Mouse (Mus musculus): ENCODE measurements around the gene BC067074. TPM values are rescaled to one million over a fixed set of nuclear protein-coding genes. Genes with fewer than 3 reads are reported as not detected.

BC067074 gene
- polyA plus RNA-seq, 1 experiment from 2014 or later = 0.89 TPM

GRCm38 (mm10) chr13:113341161-113341560 is 48.2 kb downstream of the BC067074 start:
- H3K4me2 ChIP-seq (replicated peaks; ENCODE audit: low read depth) = no peak overlapping the region
- H3K9me3 ChIP-seq (ENCODE audit: control insufficient read depth, low read length) = no peaks in the 10 kb centered on the region
- no peak overlapping the region for H3K27ac ChIP-seq (replicated peaks)
- no peaks in the 10 kb centered on the region for H3K36me3 ChIP-seq (ENCODE audit: control insufficient read depth, insufficient read depth, low read length)
- H3K9ac ChIP-seq (ENCODE audit: low read length) = no peak overlapping the region
- no peak for ATAC-seq (ENCODE audit: low FRiP score, low TSS enrichment)
- no peaks in the 10 kb centered on the region for H3K4me1 ChIP-seq (replicated peaks; ENCODE audit: control insufficient read depth, insufficient read depth)
- TF ChIP-seq EP300 (optimal IDR thresholded peaks at IDR 0.05) (no peak), CTCF (IDR thresholded peaks at IDR 0.05; ENCODE audit: low read depth) (no peak)
- no peak for DNase-seq (ENCODE audit: low spot score)
- no peaks in the 10 kb centered on the region for H3K27me3 ChIP-seq (ENCODE audit: control insufficient read depth, insufficient read depth, low read length)
- H3K4me3 ChIP-seq (ENCODE audit: low read depth, low read length) = no peak overlapping the region

GRCm38 (mm10) chr13:113342355-113342919 is 49.5 kb downstream of the BC067074 start:
- ATAC-seq (ENCODE audit: low FRiP score, low TSS enrichment) = no peak

GRCm38 (mm10) chr13:113350743-113351430 is 57.9 kb downstream of the BC067074 start:
- no peak overlapping the region for H3K27ac ChIP-seq (replicated peaks)
- 0 out of 2 replicates have a peak, but pooled peaks cover 3% of the 10 kb centered on the region for H3K4me1 ChIP-seq (replicated peaks; ENCODE audit: control insufficient read depth, insufficient read depth)
- H3K27me3 ChIP-seq (ENCODE audit: control insufficient read depth, insufficient read depth, low read length) = no peaks in the 10 kb centered on the region
- no peak overlapping the region for H3K4me2 ChIP-seq (replicated peaks; ENCODE audit: low read depth)
- no peak overlapping the region for H3K4me3 ChIP-seq (ENCODE audit: low read depth, low read length)
- H3K9me3 ChIP-seq (ENCODE audit: control insufficient read depth, low read length) = no peaks in the 10 kb centered on the region
- ATAC-seq (ENCODE audit: low FRiP score, low TSS enrichment) (no peak), DNase-seq (ENCODE audit: low spot score) (no peak)
- no peaks in the 10 kb centered on the region for H3K36me3 ChIP-seq (ENCODE audit: control insufficient read depth, insufficient read depth, low read length)
- H3K9ac ChIP-seq (ENCODE audit: low read length) = no peak overlapping the region
- 43% methylated on average over 11 of the region's 11 CpGs for WGBS
- TF ChIP-seq EP300 (optimal IDR thresholded peaks at IDR 0.05) (no peak), CTCF (IDR thresholded peaks at IDR 0.05; ENCODE audit: low read depth) (no peak)

More at GRCm38 (mm10) chr13:113342355-113342919, 49.5 kb downstream of the BC067074 start:
- Histone ChIP-seq H3K4me3 (ENCODE audit: low read depth, low read length) (no peak overlapping the region), H3K9ac (ENCODE audit: low read length) (no peak overlapping the region), H3K4me1 (replicated peaks; ENCODE audit: control insufficient read depth, insufficient read depth) (no peaks in the 10 kb centered on the region), H3K27me3 (ENCODE audit: control insufficient read depth, insufficient read depth, low read length) (no peaks in the 10 kb centered on the region), H3K36me3 (ENCODE audit: control insufficient read depth, insufficient read depth, low read length) (no peaks in the 10 kb centered on the region), H3K9me3 (ENCODE audit: control insufficient read depth, low read length) (no peaks in the 10 kb centered on the region), H3K27ac (replicated peaks) (no peak overlapping the region), H3K4me2 (replicated peaks; ENCODE audit: low read depth) (no peak overlapping the region)
- 63% methylated on average over 10 of the region's 10 CpGs for WGBS
- DNase-seq (ENCODE audit: low spot score) = no peak
- TF ChIP-seq CTCF (IDR thresholded peaks at IDR 0.05; ENCODE audit: low read depth) = no peak
- no peak for TF ChIP-seq EP300 (optimal IDR thresholded peaks at IDR 0.05)

- 55% methylated on average over 3 of the region's 3 CpGs for WGBS
- peak; percentile 65 for DNase-seq (ENCODE audit: low spot score)
- Histone ChIP-seq H3K4me2 (replicated peaks; ENCODE audit: low read depth) (no peak overlapping the region), H3K4me1 (replicated peaks; ENCODE audit: control insufficient read depth, insufficient read depth) (0 out of 2 replicates have a peak, but pooled peaks cover 3% of the 10 kb centered on the region), H3K27ac (replicated peaks) (peak overlapping the region; percentile 78), H3K9ac (ENCODE audit: low read length) (no peak overlapping the region), H3K9me3 (ENCODE audit: control insufficient read depth, low read length) (no peaks in the 10 kb centered on the region), H3K36me3 (ENCODE audit: control insufficient read depth, insufficient read depth, low read length) (no peaks in the 10 kb centered on the region), H3K27me3 (ENCODE audit: control insufficient read depth, insufficient read depth, low read length) (no peaks in the 10 kb centered on the region), H3K4me3 (ENCODE audit: low read depth, low read length) (no peak overlapping the region)
- peak; percentile 89 for ATAC-seq (ENCODE audit: low FRiP score, low TSS enrichment)
- TF ChIP-seq EP300 (optimal IDR thresholded peaks at IDR 0.05) (no peak), CTCF (IDR thresholded peaks at IDR 0.05; ENCODE audit: low read depth) (no peak)
Measured at GRCm38 (mm10) chr13:113353546-113353945, 60.6 kb downstream of the BC067074 start.

GRCm38 (mm10) chr13:113353955-113354354 is 61.0 kb downstream of the BC067074 start:
- Histone ChIP-seq H3K4me2 (replicated peaks; ENCODE audit: low read depth) (no peak overlapping the region), H3K4me1 (replicated peaks; ENCODE audit: control insufficient read depth, insufficient read depth) (0 out of 2 replicates have a peak, but pooled peaks cover 3% of the 10 kb centered on the region), H3K36me3 (ENCODE audit: control insufficient read depth, insufficient read depth, low read length) (no peaks in the 10 kb centered on the region), H3K9me3 (ENCODE audit: control insufficient read depth, low read length) (no peaks in the 10 kb centered on the region), H3K4me3 (ENCODE audit: low read depth, low read length) (no peak overlapping the region), H3K27ac (replicated peaks) (no peak overlapping the region; the same call in 1 of the 2 replicates), H3K9ac (ENCODE audit: low read length) (no peak overlapping the region), H3K27me3 (ENCODE audit: control insufficient read depth, insufficient read depth, low read length) (no peaks in the 10 kb centered on the region)
- ATAC-seq (ENCODE audit: low FRiP score, low TSS enrichment) (peak; percentile 92), DNase-seq (ENCODE audit: low spot score) (peak; percentile 62)
- 53% methylated on average over 4 of the region's 4 CpGs for WGBS
- TF ChIP-seq CTCF (IDR thresholded peaks at IDR 0.05; ENCODE audit: low read depth) = peak; percentile 24; the same call in 1 of the 2 replicates
- no peak for TF ChIP-seq EP300 (optimal IDR thresholded peaks at IDR 0.05)

DNA sequence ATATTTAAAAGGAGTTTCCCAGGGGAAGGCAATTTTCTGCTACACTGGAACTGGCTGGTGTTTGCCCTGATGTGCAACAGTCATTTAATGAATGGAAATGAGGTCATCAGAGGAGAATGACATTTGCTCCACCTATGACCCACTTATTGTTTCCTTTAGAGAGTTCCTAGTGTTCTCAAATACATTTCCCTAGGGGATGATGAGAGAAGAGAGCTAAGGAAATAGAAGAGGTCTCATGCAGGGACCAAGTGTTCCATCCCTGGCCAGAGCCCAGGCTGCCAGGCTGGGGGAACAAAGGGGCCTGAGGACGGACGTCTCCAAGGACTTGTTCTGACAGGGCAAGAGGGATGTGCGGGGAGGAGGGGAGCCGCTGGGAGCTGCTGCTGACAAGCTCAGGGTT is 62.1 kb downstream of the BC067074 start:
- no peaks in the 10 kb centered on the region for H3K27me3 ChIP-seq (ENCODE audit: control insufficient read depth, insufficient read depth, low read length)
- no peaks in the 10 kb centered on the region for H3K36me3 ChIP-seq (ENCODE audit: control insufficient read depth, insufficient read depth, low read length)
- no peak overlapping the region for H3K9ac ChIP-seq (ENCODE audit: low read length)
- no peak overlapping the region for H3K4me2 ChIP-seq (replicated peaks; ENCODE audit: low read depth)
- DNase-seq (ENCODE audit: low spot score) (no peak), ATAC-seq (ENCODE audit: low FRiP score, low TSS enrichment) (no peak)
- TF ChIP-seq CTCF (IDR thresholded peaks at IDR 0.05; ENCODE audit: low read depth) = no peak
- TF ChIP-seq EP300 (optimal IDR thresholded peaks at IDR 0.05) = no peak
- 0 out of 2 replicates have a peak, but pooled peaks cover 3% of the 10 kb centered on the region for H3K4me1 ChIP-seq (replicated peaks; ENCODE audit: control insufficient read depth, insufficient read depth)
- H3K27ac ChIP-seq (replicated peaks) = no peak overlapping the region
- no peak overlapping the region for H3K4me3 ChIP-seq (ENCODE audit: low read depth, low read length)
- no peaks in the 10 kb centered on the region for H3K9me3 ChIP-seq (ENCODE audit: control insufficient read depth, low read length)
- 57% methylated on average over 4 of the region's 4 CpGs for WGBS
